Mouse (Mus musculus): ENCODE results near the gene Gm8947.
"Not testable (repeated sequence)": the region's sequence is repeated elsewhere in the genome, so short reads cannot be mapped to it uniquely, and the experiment has no call there.

The Gm8947 gene

DNA sequence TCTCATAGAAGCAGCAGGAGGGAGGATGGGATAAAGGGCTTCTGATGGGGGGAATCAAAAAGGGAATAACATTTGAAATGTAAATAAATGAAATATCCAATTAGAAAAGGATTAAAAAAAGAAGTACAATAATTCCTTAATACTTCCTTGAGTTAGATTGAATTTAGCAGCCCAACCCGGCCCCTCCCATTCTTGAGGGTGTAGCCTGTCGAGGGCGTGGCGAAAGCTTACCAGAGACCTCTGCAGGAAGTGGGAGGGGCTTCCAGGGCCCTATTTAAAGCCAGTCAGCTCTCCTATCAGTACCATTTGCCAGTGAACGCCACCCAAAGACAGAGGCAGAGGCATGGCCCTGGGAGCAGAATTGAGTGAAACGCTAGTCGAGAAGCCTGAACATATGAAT, at the start of gene Gm8947:
Gene Gm8947, plus strand, starts transcription at position 302 of the 400 bp plus-strand sequence.
- DNase-seq (ENCODE audit: low read depth), result not testable (repeated sequence)

DNA sequence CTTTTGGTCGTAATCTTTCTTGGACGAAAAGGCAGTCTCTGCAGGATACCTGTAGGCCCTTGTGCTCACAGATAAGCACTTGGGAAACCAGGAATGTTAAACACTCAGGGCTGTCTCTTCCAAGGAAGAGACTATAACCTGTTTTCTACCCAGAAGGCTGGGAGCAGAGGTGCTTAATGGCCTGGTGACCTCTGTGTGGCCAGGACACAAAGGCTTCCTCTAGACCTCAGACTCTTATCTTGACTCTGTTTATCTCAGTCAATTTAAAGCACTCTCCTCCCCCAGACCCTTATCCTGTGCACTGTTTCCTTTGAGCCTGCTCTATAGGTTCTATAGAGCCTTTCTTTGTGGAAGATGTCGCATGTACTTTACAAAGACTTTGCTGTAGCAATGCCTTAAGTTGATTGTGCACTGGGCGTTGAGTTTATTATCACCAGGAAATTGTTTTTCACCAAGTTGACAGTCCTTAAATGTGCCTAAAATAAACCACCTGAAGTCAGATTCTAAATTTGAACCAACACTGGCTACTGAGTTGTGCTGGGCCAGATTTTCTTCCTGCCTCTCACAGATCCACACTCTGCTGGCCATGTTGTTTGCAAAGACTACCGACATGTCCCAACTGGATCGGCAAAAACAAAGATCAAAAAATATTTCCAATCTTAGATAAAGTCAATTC, 47.6 kb upstream of the Gm8947 start:
- no peak for DNase-seq (ENCODE audit: low read depth)

DNA sequence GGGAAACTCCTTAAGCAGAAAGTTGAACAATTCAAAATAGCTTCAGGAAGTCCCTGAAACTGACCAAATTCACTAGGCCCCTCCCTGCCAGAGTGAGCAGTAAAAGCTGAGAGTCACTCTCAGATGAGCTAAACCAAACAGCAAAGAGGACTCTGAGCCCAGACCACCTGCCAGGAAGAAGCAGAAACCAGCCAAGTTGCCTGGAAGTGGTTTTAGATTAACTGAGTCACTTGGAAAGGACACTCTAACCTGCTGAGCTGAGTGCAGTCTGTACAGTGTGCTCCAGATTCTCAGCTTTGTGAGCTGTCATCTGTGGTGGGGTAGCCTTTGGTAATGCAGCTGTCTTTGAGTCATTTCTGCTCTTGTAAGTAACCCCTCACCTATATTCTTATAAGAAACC, 44.4 kb upstream of the Gm8947 start:
- DNase-seq (ENCODE audit: low read depth), result no peak

DNA sequence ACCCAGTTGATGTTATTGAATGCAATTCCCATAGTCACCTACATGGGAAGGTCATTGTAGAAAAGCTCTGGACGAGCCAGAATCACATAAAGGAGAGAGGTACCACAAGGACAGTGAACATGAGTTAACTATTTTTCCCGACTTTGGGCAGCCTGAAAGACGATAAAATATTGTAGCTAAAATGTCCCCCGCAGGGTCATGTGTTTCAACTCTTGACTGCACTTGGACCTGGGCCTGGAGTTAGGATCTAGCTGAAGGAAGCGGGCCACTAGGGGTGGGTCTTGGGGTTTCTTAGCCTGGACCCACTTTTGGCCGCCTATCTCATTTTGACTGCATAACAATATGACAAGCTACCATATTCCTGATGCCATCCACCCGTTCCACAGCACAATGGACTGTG, 42.0 kb upstream of the Gm8947 start:
- no peak for DNase-seq (ENCODE audit: low read depth)

DNA sequence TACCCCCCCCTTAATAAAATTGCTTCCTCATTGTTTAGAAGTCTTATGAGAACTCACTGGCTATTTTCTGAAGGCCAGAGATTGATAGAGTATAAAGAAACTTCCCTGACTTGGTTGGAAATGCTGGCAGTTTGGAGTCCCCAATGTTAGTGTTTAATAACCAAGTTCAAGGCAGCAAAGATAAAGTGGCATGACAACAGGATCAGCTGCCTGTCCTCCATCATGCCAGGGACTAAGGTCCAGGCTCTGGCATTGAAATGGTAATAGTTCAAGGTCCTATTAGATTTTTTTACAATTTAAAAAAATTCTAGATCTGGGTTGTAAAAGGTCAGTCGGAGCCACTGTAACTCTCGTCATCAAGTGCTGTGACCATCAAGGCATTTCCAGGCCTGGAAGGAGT, 41.1 kb upstream of the Gm8947 start:
- no peak for DNase-seq (ENCODE audit: low read depth)

DNA sequence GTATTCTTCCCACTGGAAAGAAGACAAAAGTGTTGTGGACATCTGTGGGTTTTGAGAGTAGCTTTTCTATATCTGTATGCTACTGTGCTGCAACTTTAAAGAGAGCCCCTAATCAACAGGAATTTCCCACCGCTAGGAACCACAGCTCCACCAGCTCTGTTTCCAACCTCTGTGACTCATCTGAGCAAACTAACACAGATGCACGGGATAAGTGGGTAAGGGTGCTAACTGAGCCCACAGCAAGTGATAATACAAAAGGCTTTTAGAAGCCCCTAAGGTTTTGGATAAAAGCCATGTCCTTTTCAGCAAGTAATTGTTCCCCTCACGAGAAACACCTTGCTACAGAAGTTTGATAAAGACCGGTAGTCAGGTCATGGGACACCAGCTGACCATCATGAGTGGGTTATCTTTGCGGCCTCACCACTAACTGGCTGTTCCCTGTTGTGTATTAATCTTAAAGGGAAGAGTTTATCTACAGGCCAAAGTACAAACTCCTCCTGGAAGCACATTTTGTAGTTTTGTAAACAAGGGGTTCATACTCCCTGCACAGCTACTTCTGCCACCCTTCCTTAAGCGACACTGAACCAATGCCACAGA, 39.0 kb upstream of the Gm8947 start:
- no peak for DNase-seq (ENCODE audit: low read depth)

DNA sequence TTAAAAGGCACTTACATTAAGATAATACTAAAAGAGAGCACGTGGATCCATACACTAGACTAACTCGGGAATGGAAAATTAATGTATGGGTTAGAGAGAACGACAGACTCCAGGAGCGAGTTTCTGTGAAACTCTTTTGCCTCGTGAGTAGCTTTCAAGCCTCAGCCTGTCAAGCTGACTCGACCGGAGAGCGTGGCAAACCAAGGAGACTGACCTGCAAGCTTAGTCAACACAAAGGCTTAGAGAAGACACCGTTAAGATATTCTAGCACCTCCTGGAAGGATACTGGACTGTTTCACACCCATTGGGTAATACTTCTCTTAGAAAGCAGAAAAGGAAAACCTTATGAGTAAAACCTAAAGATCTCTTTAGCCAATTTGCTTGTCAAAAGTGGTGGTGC, 38.0 kb upstream of the Gm8947 start:
- DNase-seq (ENCODE audit: low read depth), result not testable (repeated sequence)

DNA sequence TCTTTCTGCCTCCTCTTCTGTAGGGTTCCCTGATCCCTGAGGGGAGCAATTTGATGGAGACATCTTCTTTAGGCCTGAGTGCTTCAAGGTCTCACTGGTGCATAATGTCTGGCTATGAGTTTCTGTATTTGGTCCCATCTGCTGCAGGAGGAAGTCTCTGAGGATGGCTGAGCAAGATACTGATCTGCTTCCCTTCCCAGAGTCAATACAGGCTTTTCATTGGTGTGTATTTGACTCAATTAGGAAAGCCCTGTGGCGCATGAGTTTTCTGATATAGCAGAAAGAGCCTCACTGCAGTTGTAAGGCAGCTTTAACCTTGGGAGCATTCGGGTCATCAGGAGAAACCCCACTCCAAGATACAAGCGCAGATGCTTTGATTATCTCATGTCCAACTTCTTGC, 36.0 kb upstream of the Gm8947 start:
- DNase-seq (ENCODE audit: low read depth), result no peak

DNA sequence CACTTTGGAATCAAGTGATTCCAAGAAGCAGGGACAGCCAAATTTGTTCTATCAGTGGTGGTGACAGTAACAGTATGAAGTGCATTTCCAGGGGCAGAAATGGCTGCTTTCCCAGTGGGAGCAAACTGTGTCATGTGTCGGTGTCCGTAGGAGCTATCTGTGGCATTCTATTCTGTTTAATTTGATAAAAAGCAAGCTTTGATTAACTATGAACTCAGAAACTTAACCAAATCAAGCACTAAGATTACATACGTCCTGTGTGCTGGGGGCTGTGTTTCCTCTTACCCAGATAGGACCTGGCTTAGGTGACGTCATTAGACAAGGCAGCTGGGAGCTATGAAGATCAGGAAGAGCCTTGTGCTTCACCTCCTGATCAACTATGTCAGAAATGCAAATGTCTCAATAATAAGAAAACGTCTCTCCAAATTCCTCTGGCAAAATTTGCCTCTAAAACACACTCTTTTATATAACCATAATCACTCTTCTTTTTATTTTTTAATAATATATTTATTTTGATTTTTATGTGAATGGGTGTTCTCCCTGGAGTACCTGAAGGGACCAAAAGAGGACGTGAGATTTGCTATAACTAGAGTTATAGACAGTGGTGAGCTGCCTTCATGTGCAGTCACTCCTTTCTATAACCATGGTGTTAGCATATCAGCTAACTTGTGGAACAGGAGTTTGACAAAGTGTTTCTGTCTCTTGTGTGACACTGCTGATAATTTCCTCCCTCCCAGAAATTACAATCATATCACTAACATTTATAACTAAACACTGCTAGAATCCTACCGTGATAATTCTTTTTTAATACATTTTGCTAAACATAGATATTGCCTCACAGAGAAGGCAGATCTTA, 35.2 kb upstream of the Gm8947 start:
- DNase-seq (ENCODE audit: low read depth), result no peak

DNA sequence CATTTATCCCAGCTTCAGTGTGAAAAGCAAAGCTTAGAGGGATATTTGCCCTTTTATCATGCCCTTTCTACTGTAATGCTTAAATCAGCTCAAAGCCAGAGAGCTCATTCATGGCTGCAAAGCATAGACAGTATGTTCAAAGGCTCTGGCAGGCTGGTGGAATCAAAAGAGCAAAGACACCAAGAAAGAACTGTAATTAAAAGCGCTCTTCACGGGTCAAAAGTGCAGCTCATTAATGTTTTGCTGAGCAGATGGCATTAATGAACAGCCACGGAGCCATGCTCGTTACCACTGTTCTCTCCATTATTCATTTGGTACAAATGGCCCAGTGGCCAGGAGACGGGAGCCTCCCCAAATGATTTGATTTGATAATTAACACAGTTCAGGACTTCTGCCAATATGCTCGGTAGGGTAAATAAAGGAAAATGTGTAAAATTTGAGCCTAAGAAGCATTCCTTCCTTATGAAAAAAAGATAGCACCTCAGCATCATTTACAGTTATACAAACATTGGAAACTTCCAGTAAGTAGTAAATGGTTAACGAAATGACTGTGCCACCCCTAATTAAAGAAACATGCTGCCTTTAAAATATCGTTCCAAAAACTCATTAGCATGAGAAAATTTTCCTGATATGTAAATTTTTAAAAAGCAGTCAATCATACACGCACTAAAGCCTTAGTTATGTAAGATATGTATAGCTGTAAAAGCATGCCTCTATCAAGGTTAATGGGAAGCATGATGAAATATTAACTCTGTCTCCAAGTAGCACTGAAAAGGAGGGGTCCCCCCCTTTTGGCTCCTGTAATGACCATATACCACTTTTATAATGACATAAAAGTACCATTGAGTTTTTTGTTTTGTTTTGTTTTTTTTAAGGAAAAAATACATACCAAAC, 34.0 kb upstream of the Gm8947 start:
- no peak for DNase-seq (ENCODE audit: low read depth)

DNA sequence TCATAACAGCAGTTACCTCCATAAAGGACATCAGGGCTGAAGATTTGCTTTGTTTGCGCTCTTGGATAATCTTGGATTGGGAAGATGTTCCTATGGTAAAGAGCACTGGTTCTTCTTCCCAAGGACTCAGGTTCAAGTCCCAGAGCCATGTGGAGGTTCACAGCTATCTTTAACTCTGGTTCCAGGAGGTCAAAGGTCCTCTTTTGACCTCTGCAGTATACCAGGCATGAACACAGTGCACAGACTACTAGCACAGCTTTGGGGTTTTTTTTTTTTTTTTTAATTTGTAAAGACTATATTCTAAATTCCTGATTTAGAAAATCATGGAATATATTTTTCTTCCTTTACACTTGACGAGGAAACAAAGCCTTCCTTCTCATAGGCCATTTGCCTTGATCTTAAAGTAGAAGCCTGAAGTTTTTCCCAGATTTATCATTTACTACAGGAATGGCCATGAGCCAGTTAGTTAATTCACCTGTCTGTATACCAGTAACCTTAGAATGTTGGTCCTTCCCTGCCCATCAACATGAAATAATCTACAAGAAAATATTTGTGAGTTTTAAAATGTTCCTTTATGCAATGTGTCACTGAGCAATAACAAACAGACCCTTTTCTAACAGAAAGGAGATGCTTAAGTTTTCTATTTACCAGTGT, 33.2 kb upstream of the Gm8947 start:
- DNase-seq (ENCODE audit: low read depth), result no peak

DNA sequence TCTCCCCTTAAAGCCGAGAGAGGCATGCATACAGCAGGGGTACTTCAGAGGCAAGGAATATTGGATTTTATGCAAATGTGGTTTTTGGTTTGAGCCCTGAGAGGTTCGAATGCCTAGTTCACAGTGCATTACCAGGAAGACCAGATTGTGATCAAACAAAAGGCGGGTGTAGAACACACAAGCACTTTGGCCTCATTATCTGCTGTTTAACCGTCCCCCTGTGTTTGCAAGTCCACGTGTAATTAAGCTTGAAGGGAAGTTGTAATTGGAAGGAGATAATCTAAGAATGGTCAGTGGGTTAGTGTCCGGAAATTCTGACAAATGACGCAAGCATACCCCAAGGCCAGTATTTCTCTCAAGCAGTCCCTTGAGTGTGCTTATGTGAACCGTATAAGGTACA, 26.1 kb upstream of the Gm8947 start:
- DNase-seq (ENCODE audit: low read depth), result no peak

DNA sequence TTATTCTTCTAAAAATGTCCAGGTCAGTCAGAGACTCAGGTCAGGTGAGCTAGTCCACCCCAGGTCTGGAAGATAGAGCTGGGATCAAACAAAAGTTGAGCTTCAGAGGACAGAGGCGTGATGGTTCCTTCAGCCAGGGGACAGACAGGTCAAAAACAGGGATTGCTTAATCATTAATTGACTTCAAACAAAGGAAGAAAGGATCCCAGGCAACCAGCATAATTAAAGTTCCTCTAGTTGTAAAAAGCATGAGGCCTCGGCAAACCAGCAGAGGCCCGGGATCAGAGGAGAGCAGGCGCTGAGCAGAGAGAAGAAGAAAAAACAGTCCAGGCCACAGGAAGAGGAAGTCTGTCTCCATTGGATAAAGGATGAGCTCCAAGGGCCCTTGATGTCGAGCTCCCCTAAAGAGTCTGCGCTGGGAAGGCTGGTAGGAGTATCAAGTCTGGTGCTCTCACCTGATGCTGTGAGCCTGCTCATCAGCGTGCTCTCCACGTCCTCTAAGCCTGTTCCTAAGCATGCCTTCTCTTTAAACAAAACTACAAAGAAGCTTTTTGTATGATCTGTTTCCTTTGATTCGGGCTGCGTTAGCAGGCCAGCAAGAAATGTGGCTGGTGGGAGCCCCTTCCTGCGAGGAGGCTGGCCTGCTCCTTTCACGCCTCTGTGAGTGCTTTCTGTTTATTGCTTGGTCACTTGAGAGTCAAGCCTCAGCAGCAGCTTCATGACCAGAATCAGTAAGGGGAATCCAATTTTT, 24.7 kb upstream of the Gm8947 start:
- no peak for DNase-seq (ENCODE audit: low read depth)

DNA sequence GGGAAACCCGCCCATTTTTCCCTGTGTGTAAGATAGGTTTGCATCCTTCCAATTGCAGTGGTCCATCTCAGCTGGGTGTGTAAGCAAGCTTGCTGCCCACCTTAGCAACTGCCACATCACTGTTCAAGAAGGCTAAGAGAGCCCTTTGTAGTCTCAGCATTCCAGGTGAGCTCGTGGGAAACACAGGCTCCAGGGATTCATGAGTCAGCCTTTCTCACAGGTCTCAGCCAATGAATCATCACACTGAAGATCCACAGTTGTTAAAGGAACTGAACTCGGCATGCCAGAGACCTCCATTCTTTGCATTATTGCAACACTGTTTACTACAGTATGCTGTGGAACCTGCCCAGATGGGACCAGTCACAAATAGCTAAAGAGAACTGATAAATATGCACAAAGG, 23.5 kb upstream of the Gm8947 start:
- no peak for DNase-seq (ENCODE audit: low read depth)

DNA sequence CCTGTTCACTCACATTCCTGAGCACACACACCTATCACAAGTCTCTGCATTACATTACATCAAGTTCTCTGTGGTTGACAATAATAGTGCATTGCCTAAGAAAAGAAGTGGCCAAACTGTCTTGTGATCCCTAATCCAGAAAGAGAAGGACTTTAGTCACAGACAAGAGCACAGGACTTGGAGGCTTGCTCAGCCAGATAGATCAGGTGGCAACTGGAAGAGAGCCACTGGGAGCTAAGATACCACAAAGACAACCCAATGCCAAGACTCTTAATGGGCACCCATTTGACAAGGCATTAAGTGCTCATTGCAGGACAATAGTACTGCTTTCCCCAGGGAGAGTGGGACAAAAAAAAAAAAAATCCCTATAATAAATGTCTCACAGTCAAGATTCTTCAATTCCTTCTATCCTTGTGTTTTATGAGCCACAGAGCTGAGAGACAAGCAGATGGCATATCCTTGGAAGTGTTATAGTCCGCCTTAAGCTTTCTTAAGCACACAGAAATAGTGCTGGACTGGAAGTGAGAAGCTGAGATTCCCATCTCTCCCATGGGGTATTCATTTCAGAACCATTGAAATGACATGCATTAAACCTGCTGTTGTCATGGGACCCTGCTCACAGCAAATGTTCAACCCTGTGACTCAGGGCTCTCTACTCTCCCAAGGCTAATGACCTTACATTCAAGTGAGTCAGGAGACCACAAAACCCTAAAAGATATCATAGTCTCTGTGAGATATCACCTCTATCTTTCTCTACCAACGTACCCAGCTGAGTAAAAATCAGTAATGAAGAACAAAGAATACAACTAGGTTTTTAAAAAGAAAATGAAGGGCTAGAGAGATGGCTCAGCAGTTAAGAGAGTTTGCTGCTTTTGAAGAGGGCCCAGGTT, 20.4 kb upstream of the Gm8947 start:
- no peak for DNase-seq (ENCODE audit: low read depth)

DNA sequence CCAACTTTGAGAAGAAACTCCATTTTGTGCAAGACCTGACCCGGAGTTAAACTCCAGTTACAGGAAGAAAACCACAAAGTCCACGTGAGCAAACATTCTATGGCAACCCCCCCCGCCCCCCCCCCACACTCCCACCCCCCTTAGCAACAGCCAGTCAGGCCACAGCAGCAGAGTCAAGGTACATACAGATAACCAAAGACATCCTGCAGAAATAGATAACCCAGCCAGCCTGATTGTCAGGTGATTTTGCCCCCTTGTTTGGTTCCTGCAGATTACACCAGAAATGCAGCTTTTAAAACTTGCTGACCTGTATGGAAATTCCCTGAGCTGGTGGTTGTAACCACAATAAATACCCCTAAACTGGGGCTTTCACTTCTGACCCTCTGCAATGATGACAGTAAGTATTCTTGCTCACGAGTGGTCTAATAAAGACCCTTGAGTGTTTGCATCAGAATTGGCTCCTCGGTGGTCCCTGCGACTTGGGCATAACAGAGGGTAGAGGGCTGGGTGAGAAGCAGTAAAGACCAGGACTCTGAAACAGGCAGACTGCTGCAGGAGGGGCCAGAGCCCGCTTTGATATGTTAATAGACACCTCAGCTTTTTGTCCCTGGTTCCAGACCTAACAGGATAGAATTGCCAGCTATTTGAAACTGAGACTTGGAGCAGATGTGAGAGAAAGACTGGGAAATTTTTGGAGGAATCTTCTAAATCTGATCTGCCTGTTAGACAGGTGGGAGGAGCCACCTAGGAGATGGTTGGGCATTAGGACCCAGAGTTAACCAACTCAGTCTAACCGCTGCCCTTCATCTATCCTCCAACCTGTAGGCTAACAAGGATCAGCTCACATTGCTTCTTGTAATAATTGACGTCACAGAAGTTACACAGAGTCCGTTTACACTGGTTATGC, 14.9 kb upstream of the Gm8947 start:
- DNase-seq (ENCODE audit: low read depth), result no peak

DNA sequence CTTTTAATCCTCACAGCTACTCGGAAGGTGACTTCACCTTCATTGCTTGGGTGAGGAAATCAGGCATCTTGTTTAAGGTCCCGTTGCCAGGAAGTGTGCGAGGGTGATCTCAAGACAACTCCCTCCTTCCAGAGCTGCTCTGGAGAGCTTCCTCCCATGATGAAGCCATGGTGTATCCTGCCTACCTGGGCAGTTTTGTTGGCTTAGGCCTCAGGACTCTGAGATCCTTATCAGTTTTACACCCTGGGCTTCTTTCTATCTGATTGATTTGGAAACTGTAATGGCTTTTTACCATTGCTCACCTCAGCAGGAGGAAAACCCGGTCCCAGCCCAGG, 14.3 kb upstream of the Gm8947 start:
- DNase-seq (ENCODE audit: low read depth), result no peak

DNA sequence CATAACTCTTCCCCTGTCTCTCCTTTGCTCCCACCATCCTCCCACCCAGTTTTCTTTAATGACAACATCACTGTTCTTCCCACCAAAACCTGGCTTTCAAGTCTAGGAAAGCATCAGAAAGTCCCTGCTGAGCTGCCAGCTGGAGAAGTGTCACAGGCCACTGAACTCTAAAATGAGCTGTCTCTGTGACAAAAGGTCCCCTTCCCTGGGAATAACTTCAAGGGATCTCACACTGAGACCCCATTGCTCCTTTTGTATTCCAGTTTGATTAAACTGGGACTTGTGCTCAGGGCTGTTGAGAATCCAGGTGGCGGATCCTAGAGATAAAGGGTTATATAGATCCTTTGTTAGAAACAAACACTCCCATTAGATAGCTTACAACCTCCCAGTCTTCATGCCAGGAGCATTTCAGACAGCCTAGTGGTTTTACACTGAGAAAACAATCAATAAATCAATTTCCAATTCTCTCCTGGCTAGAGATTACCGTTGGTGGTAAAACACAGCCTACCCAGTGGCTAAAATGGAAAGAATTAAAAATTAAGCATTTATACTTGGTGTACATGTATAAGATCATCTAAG, 13.6 kb upstream of the Gm8947 start:
- DNase-seq (ENCODE audit: low read depth), result no peak

DNA sequence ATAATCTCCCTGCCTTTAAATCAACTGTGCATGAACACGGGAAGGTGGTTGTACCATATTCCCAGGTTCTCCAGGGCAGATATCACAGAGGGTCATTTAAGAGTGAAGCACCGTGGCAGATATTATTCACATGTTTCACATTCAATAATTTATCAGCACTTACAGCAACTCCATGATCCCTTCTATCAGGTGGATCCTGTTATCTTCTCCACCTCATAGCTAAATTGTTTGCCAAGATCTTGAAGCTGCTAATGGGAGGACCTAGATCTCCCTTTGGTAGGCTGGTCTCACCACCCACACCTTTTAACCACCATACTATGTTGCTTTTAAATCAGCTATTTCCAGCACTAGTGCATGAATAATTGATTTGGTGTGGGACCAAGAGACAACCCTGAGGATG, 12.0 kb upstream of the Gm8947 start:
- no peak for DNase-seq (ENCODE audit: low read depth)
